Mouse (Mus musculus) adrenal gland, adult 18-20 months (tissue): ENCODE data around the gene Tmem214. TPM values are rescaled to one million over a fixed set of nuclear protein-coding genes. Genes with fewer than 3 reads are reported as not detected.

Source experiments
- DNase-seq, 2 experiments: peaks; one replicate each; pipeline ENCODE4 v3.0.0; 2021 to 2022; ENCODE audit warnings: low spot score in 2 of 2
- total RNA-seq, 2 experiments: library from RNA; stranded (reverse); gene quantifications; 1 replicate in 1 of 2; 2 replicates in 1 of 2; pipeline ENCODE4 v1.2.3; 2021

The Tmem214 gene
- total RNA-seq, 2 experiments from 2014 or later, result 54.0 to 57.3 TPM

- no peak for DNase-seq
These were observed 46.4 kb downstream of the Tmem214 start for GRCm38 (mm10) chr5:30914101-30914635.

- DNase-seq, result no peak
These were observed 47.0 kb downstream of the Tmem214 start for GRCm38 (mm10) chr5:30914849-30915248.

GRCm38 (mm10) chr5:30915456-30915855 is 47.6 kb downstream of the Tmem214 start:
- DNase-seq, result no peak

- DNase-seq, result peak; percentile 56 to 59
These were observed 48.2 kb downstream of the Tmem214 start for GRCm38 (mm10) chr5:30915974-30916433.

GRCm38 (mm10) chr5:30916841-30917240 is 49.0 kb downstream of the Tmem214 start:
- DNase-seq, result no peak

- no peak for DNase-seq
These were observed 49.5 kb downstream of the Tmem214 start for GRCm38 (mm10) chr5:30917348-30917747.

- DNase-seq, result no peak
These were observed 50.3 kb downstream of the Tmem214 start for GRCm38 (mm10) chr5:30917891-30918670.

- DNase-seq, result no peak
These were observed 50.9 kb downstream of the Tmem214 start for GRCm38 (mm10) chr5:30918691-30919090.

- DNase-seq, result no peak
These were observed 52.2 kb downstream of the Tmem214 start for GRCm38 (mm10) chr5:30919831-30920614.

- no peak for DNase-seq
These were observed 52.8 kb downstream of the Tmem214 start for GRCm38 (mm10) chr5:30920621-30921020.

GRCm38 (mm10) chr5:30921256-30922033 is 53.6 kb downstream of the Tmem214 start, which contains the start of gene Khk:
Gene Khk (plus strand): TSS chr5:30921431.
- DNase-seq, result peak; percentile 92 to 95

- DNase-seq, result no peak
These were observed 54.8 kb downstream of the Tmem214 start for GRCm38 (mm10) chr5:30922581-30923041.

GRCm38 (mm10) chr5:30923119-30923518 is 55.3 kb downstream of the Tmem214 start:
- DNase-seq, result no peak

- DNase-seq, result no peak
These were observed 56.8 kb downstream of the Tmem214 start for GRCm38 (mm10) chr5:30924614-30925013.

GRCm38 (mm10) chr5:30925217-30925616 is 57.4 kb downstream of the Tmem214 start:
- DNase-seq, result no peak

- no peak for DNase-seq
These were observed 58.3 kb downstream of the Tmem214 start for GRCm38 (mm10) chr5:30926073-30926472.

GRCm38 (mm10) chr5:30927945-30928529 is 60.2 kb downstream of the Tmem214 start:
- DNase-seq, result no peak
